Mouse (Mus musculus): ENCODE results near the gene 1810010H24Rik.
"Not testable (repeated sequence)": the region's sequence is repeated elsewhere in the genome, so short reads cannot be mapped to it uniquely, and the experiment has no call there.

1810010H24Rik gene

GRCm38 (mm10) chr11:107014020-107014585 lies 11.4 kb upstream of the 1810010H24Rik start:
- DNase-seq = no peak

- no peak for DNase-seq
Observed at GRCm38 (mm10) chr11:107014597-107015309, 10.7 kb upstream of the 1810010H24Rik start.

- DNase-seq = not testable (repeated sequence)
Observed at GRCm38 (mm10) chr11:107015535-107016187, 9.8 kb upstream of the 1810010H24Rik start.

- peak; percentile 60 for DNase-seq
Observed at GRCm38 (mm10) chr11:107016893-107017292, 8.6 kb upstream of the 1810010H24Rik start.

GRCm38 (mm10) chr11:107017339-107017886 lies 8.1 kb upstream of the 1810010H24Rik start:
- no peak for DNase-seq

GRCm38 (mm10) chr11:107018606-107019005 lies 6.9 kb upstream of the 1810010H24Rik start:
- no peak for DNase-seq

- DNase-seq = no peak
Observed at GRCm38 (mm10) chr11:107019318-107019717, 6.2 kb upstream of the 1810010H24Rik start.

- DNase-seq = not testable (repeated sequence)
Observed at GRCm38 (mm10) chr11:107019722-107020121, 5.8 kb upstream of the 1810010H24Rik start.

- no peak for DNase-seq
Observed at GRCm38 (mm10) chr11:107022050-107022683, 3.3 kb upstream of the 1810010H24Rik start.

- DNase-seq = no peak
Observed at GRCm38 (mm10) chr11:107024406-107024805, 1.1 kb upstream of the 1810010H24Rik start.

- DNase-seq = no peak
Observed at GRCm38 (mm10) chr11:107026554-107027430, 1.3 kb downstream of the 1810010H24Rik start.

- DNase-seq = peak; percentile 94
Observed at GRCm38 (mm10) chr11:107027431-107028274, 2.2 kb downstream of the 1810010H24Rik start.

GRCm38 (mm10) chr11:107028275-107028618 lies 2.8 kb downstream of the 1810010H24Rik start:
- DNase-seq = no peak

- DNase-seq = no peak
Observed at GRCm38 (mm10) chr11:107028754-107029153, 3.3 kb downstream of the 1810010H24Rik start.

- peak; percentile 27 for DNase-seq
Observed at GRCm38 (mm10) chr11:107029536-107029935, 4.1 kb downstream of the 1810010H24Rik start.

- DNase-seq = no peak
Observed at GRCm38 (mm10) chr11:107031635-107032034, 6.2 kb downstream of the 1810010H24Rik start.

- DNase-seq = no peak
Observed at GRCm38 (mm10) chr11:107034085-107034810, 8.8 kb downstream of the 1810010H24Rik start.

GRCm38 (mm10) chr11:107039417-107039816 lies 13.9 kb downstream of the 1810010H24Rik start:
- DNase-seq = no peak

- no peak for DNase-seq
Observed at GRCm38 (mm10) chr11:107041396-107041795, 15.9 kb downstream of the 1810010H24Rik start.

GRCm38 (mm10) chr11:107043361-107043760 lies 17.9 kb downstream of the 1810010H24Rik start:
- DNase-seq = peak; percentile 39

Data from kidney, postnatal 10 days (tissue).